Mouse (Mus musculus): Measurements from ENCODE around the gene Olfr365.

Gene Olfr365

GRCm38 (mm10) chr2:37187898-37188297 lies at the start of gene Olfr365:
Gene Olfr365, plus strand, starts transcription at chr2:37188198.
- in situ Hi-C loops (cut with MboI, MseI): no loop called here

DNA sequence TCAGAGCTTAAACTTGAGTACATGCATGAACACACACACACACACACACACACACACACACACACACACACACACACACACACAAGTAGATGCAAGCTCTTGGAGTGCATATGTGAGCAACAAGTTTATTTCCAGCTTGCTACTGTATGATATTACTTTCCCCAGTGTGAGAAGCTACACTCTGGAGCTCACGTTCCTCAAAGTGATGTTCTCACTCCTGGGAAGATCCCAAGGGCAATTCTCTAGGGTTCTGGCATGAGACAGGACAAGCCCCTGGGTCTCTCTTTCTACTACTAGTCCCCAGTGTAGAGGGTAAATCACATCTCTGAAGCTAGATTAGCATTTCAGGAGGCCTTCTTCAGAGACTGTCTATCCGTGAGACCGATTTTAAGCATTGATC lies 49.0 kb upstream of the Olfr365 start, which contains the start of gene Olfr364-ps1:
TSS of gene Olfr364-ps1 (plus strand) at position 301 of the 400 bp plus-strand sequence.
- in situ Hi-C loops (cut with MboI, MseI): no loop called here

DNA sequence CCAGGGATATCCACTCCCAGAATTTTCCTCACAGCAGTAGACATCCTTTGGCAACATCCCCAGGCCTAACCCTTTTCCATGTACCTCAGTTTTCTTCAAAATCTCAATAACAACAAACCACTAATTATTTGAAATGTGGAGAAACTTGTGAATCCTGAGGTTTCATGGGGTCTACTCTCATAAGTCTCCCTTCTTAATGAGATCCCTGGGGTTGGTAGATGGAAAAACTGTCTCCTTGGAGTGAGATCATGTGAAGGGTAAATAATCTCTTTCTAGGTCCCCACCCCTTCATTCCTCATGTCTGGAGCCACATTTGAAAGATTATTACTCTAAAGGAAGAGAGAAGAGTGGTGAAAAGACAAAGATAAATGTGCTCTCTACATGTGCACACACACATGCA lies 23.3 kb downstream of the Olfr365 start, which contains the start of gene Olfr366:
TSS of gene Olfr366 (plus strand) at position 301 of the 400 bp plus-strand sequence.
- in situ Hi-C loops (cut with MboI, MseI): no loop called here
